In the genomic region with DNA sequence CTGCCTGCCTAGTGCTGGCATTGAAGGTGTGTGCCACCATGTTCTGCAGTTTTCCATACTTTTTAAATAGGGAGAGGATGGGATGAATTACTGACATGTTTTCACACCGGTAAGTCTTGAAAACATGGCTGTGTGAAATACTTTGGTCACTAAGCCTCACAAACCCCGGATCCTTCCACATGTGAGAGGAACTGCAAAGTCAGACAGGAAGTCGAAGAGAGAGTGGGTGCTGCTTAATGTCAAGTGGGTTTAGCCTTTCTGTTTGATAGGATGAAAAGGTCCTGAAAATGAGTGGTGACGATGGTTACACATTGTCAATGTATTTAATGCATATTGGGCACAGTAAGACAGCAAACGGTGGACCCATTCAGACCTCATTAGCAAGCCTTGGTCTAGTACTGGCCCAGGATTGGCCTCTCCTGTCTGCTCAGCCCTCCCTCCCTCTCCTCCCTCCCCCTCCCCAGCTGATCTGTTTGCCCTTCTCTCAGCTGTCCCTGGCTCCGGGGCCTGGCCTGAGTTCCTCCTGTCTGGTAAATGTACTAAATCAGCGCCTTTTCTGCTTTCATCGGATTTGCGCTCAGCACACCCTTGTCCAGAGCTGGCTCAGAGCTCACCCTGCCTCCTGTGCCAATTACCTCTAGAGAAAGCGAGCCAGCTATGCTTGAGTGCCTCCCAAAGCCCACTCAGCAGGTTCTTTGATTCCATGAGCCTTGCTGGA, we compare ENCODE assay signal across 8 mouse cellular contexts. TPM values are rescaled to one million over a fixed set of nuclear protein-coding genes. Genes with fewer than 3 reads are reported as not detected.
A peak's percentile ranks its signal among the peaks of the same experiment; 100 is the strongest.
DNase-seq lines count a peak whose midpoint lies in the region; ATAC-seq lines count a peak whose summit lies in the region.

No protein-coding gene starts in this region.

- peaks cover 24% of the 10 kb centered on the region for H3K4me1 ChIP-seq in forebrain, embryonic 13.5 days
- H3K4me1 ChIP-seq in kidney, embryonic 15.5 days = peaks cover 5% of the 10 kb centered on the region

- no peak overlapping the region for H3K4me3 ChIP-seq in forebrain, embryonic 13.5 days
- H3K4me3 ChIP-seq in kidney, embryonic 15.5 days (replicated peaks) = no peak overlapping the region

- peak; percentile 95 for ATAC-seq in forebrain, embryonic 13.5 days
- peak; percentile 92 for ATAC-seq in kidney, embryonic 15.5 days (replicated peaks; ENCODE audit: low FRiP score)
- no peak for ATAC-seq in megakaryocyte progenitor cell, adult 5-6 weeks (replicated peaks; ENCODE audit: poor library complexity)

- WGBS in forebrain, embryonic 13.5 days = 20% methylated on average over 10 of the region's 10 CpGs
- WGBS in kidney, embryonic 15.5 days = 45% methylated on average over 10 of the region's 10 CpGs

- DNase-seq in testis, postnatal 10 days (ENCODE audit: low spot score) = peak; percentile 29
- no peak for DNase-seq in testis, postnatal 14 days (ENCODE audit: low spot score)
- peak; percentile 70 for DNase-seq in retina, postnatal 1 day
- no peak for DNase-seq in left cerebral cortex, adult 8-10 months (ENCODE audit: low spot score in 2 of 2)
- no peak for DNase-seq in ovary, postnatal 10 days (ENCODE audit: low spot score)

- peak overlapping the region; percentile 68 for H3K27ac ChIP-seq in forebrain, embryonic 13.5 days
- peak overlapping the region; percentile 45 for H3K27ac ChIP-seq in kidney, embryonic 15.5 days

- no peaks in the 10 kb centered on the region for H3K9me3 ChIP-seq in forebrain, embryonic 13.5 days (replicated peaks)
- H3K9me3 ChIP-seq in kidney, embryonic 15.5 days (replicated peaks) = no peaks in the 10 kb centered on the region

- H3K27me3 ChIP-seq in forebrain, embryonic 13.5 days = no peaks in the 10 kb centered on the region
- H3K27me3 ChIP-seq in kidney, embryonic 15.5 days = no peaks in the 10 kb centered on the region

- H3K36me3 ChIP-seq in forebrain, embryonic 13.5 days (ENCODE audit: poor library complexity, severe bottlenecking) = no peaks in the 10 kb centered on the region
- H3K36me3 ChIP-seq in kidney, embryonic 15.5 days = no peaks in the 10 kb centered on the region

- no peak overlapping the region for H3K9ac ChIP-seq in forebrain, embryonic 13.5 days
- H3K9ac ChIP-seq in kidney, embryonic 15.5 days = no peak overlapping the region

- H3K4me2 ChIP-seq in forebrain, embryonic 13.5 days = no peak overlapping the region
- H3K4me2 ChIP-seq in kidney, embryonic 15.5 days = peak overlapping the region; percentile 31; the same call in 1 of the 2 replicates

RNA-seq across cellular contexts. Expression of gene Prokr1, which starts 6.7 kb away (rescaled TPM):
- polyA plus RNA-seq in forebrain, embryonic 13.5 days (2015; fragmentation: Nextera tagmentation; extraction: Ambion mirVana) = 5.0 and 5.9 TPM in 2 replicates
- 5.2 and 5.4 TPM in 2 replicates for polyA plus RNA-seq in kidney, embryonic 15.5 days (2015; fragmentation: Nextera tagmentation; extraction: Ambion mirVana)
- under 1 TPM; 0.34 to 0.46 (median 0.40) TPM for total RNA-seq in left cerebral cortex, adult 8-10 months (2022)
- total RNA-seq in megakaryocyte progenitor cell, adult 5-6 weeks (2015) = 0.34 and 0.37 TPM in 2 replicates
- total RNA-seq in megakaryocyte progenitor cell, adult 5-6 weeks (2017) = 0.17 and 0.24 TPM in 2 replicates

Comparison
In these comparisons a context has a peak if more than half of its experiments do, and no peak if none do; other contexts are left out.
1. DNase-seq: peak in testis, postnatal 10 days (single experiment) and retina, postnatal 1 day (single experiment); none in testis, postnatal 14 days (single experiment), left cerebral cortex, adult 8-10 months (0 of 2) and ovary, postnatal 10 days (single experiment).